Comparison of ENCODE assay signal across 13 mouse cellular contexts in the genomic region with DNA sequence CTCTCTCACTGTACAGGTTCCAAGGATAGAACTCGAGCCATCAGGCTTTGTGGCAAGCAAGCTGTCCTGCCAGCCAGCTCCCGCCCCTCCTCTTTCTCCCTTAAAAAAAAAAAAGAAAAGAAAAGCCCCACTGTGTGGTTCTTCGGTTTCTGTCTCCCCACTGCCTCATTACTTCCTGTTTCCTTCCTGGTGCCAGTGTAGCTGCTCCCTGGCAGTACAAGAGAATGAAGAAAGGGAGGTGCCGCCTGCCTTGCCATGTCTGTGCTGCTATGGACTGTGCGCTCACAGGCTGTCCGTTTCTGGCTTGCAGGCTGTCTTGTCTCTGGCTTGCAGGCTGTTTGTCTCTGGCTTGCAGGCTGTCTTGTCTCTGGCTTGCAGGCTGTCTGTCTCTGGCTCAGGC. TPM values are rescaled to one million over a fixed set of nuclear protein-coding genes. Genes with fewer than 3 reads are reported as not detected.
DNase-seq lines count a peak whose midpoint lies in the region; ATAC-seq and TF ChIP-seq lines count a peak whose summit lies in the region.
"Had no signal": no experiment of that assay in that cellular context is flagged by ENCODE, and none has a peak within 500 bp of the region (broad histone marks: within the 10 kb centered on the region; RNA-seq: fewer than 3 reads in every experiment).

No protein-coding gene starts in this region.

- ATAC-seq in common myeloid progenitor, adult 5-6 weeks (replicated peaks; ENCODE audit: low read depth, poor library complexity, severe bottlenecking): peak; percentile 74
- peak; percentile 77 for ATAC-seq in megakaryocyte-erythroid progenitor cell, adult 5-6 weeks (replicated peaks; ENCODE audit: low FRiP score, low TSS enrichment, poor library complexity, severe bottlenecking)

- H3K4me3 ChIP-seq in thymus, adult 2 months (ENCODE audit: control insufficient read depth, insufficient read depth, low read length): no peak overlapping the region
- H3K4me3 ChIP-seq: embryonic facial prominence, embryonic 12.5 days; forebrain, embryonic 12.5 days; gastrocnemius, adult 2 months; limb, embryonic 12.5 days; lung, embryonic 15.5 days; midbrain, embryonic 12.5 days had no signal

- no peak for TF ChIP-seq CTCF in thymus, adult 2 months (IDR thresholded peaks at IDR 0.05; ENCODE audit: borderline replicate concordance, control insufficient read depth, extremely low read depth, insufficient read depth, low read length, poor library complexity)

- H3K27ac ChIP-seq in thymus, adult 2 months (ENCODE audit: control insufficient read depth, insufficient read depth, low read length): peak overlapping the region; percentile 75
- H3K27ac ChIP-seq: embryonic facial prominence, embryonic 12.5 days; forebrain, embryonic 12.5 days; gastrocnemius, adult 2 months; limb, embryonic 12.5 days; lung, embryonic 15.5 days; midbrain, embryonic 12.5 days had no signal

- 23% methylated on average over 6 of the region's 6 CpGs for WGBS in thymus, adult 2 months

- H3K27me3 ChIP-seq in thymus, adult 2 months (ENCODE audit: control insufficient read depth, insufficient read depth, low read length): no peaks in the 10 kb centered on the region
- H3K27me3 ChIP-seq: forebrain, embryonic 12.5 days; limb, embryonic 12.5 days; lung, embryonic 15.5 days; midbrain, embryonic 12.5 days had no signal

- peak; percentile 33 for DNase-seq in thymus, adult 2 months
- DNase-seq in thymus, adult 18-20 months: no peak
- no peak for DNase-seq in layer of hippocampus, adult 9-11 months
- no peak for DNase-seq in adrenal gland, adult 18-20 months (ENCODE audit: low spot score in 2 of 2)
- no peak for DNase-seq in T-cell, adult 2 months (ENCODE audit: low spot score)

- H3K36me3 ChIP-seq in thymus, adult 2 months (ENCODE audit: control insufficient read depth, insufficient read depth, low read length): no peaks in the 10 kb centered on the region; the same call in 1 of the 2 replicates

- peaks cover 17% of the 10 kb centered on the region for H3K4me1 ChIP-seq in thymus, adult 2 months (replicated peaks; ENCODE audit: control insufficient read depth, insufficient read depth, low read length)
- H3K4me1 ChIP-seq: midbrain, embryonic 12.5 days had no signal

- TF ChIP-seq POLR2A in thymus, adult 2 months (IDR thresholded peaks at IDR 0.05; ENCODE audit: control insufficient read depth, extremely low read depth, insufficient read depth, low read length, poor library complexity): no peak

RNA-seq across cellular contexts. Expression of gene Dop1b, which starts 55.8 kb away (rescaled TPM):
- polyA plus RNA-seq in thymus, adult 2 months (2012; rRNA removed): 59.3 and 60.6 TPM in 2 replicates
- 11.1 and 14.2 TPM in 2 replicates for total RNA-seq in common myeloid progenitor, adult 5-6 weeks (2017)
- total RNA-seq in megakaryocyte-erythroid progenitor cell, adult 5-6 weeks (2014; fragmentation: Nextera tagmentation): 38.8 and 63.3 TPM in 2 replicates
- 9.1 and 17.6 TPM in 2 replicates for total RNA-seq in megakaryocyte-erythroid progenitor cell, adult 5-6 weeks (2017)
- total RNA-seq in adrenal gland, adult 18-20 months (2021): 10 to 100 TPM; 17.6 to 21.8 TPM
